Mouse (Mus musculus): ENCODE data around the gene Soga3. TPM values are rescaled to one million over a fixed set of nuclear protein-coding genes. Genes with fewer than 3 reads are reported as not detected.

Soga3 gene
- total and polyA plus RNA-seq, 3 experiments: not detected

DNA sequence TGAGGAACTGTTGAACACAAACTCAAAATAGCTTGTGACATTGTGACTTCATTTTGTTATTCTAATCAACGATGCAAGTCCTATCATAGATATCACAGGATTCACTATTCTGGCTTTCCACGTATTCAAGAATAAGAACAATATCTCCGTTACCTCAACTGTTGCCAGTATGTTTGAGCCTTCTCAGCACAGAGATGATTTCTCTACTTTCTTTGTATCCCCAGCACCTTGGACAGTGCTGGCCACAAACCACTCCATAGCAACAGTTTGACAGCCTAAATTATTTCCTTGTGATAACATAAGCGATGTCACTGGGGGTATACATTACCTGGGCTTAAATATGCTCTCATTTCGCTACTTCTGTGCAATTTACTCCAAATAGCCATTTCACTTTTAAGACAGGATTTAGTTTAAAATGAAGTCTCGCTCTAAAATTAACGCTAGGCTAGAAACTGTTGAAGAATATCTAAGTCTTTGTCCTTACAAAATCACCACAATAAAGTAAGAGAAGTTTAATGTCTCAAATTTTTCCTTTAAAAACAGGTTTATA, 1.0 kb upstream of the Soga3 start:
- no peak for DNase-seq (ENCODE audit: extremely low read depth)
- no peak overlapping the region for H3K27ac ChIP-seq (ENCODE audit: insufficient read depth, low read depth)
- peaks cover 8% of the 10 kb centered on the region for H3K9me3 ChIP-seq (replicated peaks; ENCODE audit: low read length)
- no peaks in the 10 kb centered on the region for H3K27me3 ChIP-seq (replicated peaks)
- H3K79me2 ChIP-seq (replicated peaks; ENCODE audit: control insufficient read depth, extremely low read depth, insufficient read depth, poor library complexity, severe bottlenecking): no peaks in the 10 kb centered on the region
- in situ Hi-C loops (cut with MboI; ENCODE audit: low pct_ligation_motif_present, low pct_unique_long_range_greater_than_20kb, low sequenced_read_pairs): no loop called here
- no peaks in the 10 kb centered on the region for H3K36me3 ChIP-seq (replicated peaks in 1 of 2; ENCODE audit: control insufficient read depth in 1 of 2, insufficient read depth in 1 of 2, low read length in 1 of 2)
- no peak overlapping the region for H3K9ac ChIP-seq (ENCODE audit: insufficient read depth, low read depth)
- no peaks in the 10 kb centered on the region for H3K4me1 ChIP-seq (ENCODE audit: control insufficient read depth in 1 of 2, insufficient read depth in 2 of 2)
- H3K4me3 ChIP-seq (replicated peaks in 1 of 3; ENCODE audit: low read depth in 2 of 3, low read length in 2 of 3, poor library complexity in 1 of 3): no peak overlapping the region
- dilution Hi-C loops (cut with MboI; ENCODE audit: extremely low pct_ligation_motif_present, extremely low pct_unique_long_range_greater_than_20kb, low sequenced_read_pairs): no loop called here
- H3K4me2 ChIP-seq (ENCODE audit: insufficient read depth, low read depth, poor library complexity, severe bottlenecking): no peak overlapping the region
- TF ChIP-seq ZC3H11A (IDR thresholded peaks at IDR 0.05; ENCODE audit: low read depth, low read length) (no peak), JUN (IDR thresholded peaks at IDR 0.05; ENCODE audit: insufficient read depth, low read depth, low read length) (no peak), RCOR1 (conservative IDR thresholded peaks at IDR 0.05; ENCODE audit: low read depth, low read length) (no peak), TCF12 (IDR thresholded peaks at IDR 0.05; ENCODE audit: low read depth, low read length) (no peak), CHD1 (IDR thresholded peaks at IDR 0.05; ENCODE audit: low read depth, low read length) (no peak), MAFK (IDR thresholded peaks at IDR 0.05; ENCODE audit: insufficient replicate concordance, low read length) (no peak), RAD21 (IDR thresholded peaks at IDR 0.05; ENCODE audit: low read depth, low read length) (no peak), ZMIZ1 (IDR thresholded peaks at IDR 0.05; ENCODE audit: low read depth, low read length) (no peak), KAT2A (IDR thresholded peaks at IDR 0.05; ENCODE audit: insufficient replicate concordance, low read length) (no peak), IRF4 (IDR thresholded peaks at IDR 0.05; ENCODE audit: low read depth, low read length) (no peak), CHD2 (IDR thresholded peaks at IDR 0.05; ENCODE audit: low read length) (no peak), TBP (conservative IDR thresholded peaks at IDR 0.05; ENCODE audit: low read depth, low read length) (no peak), ETS1 (conservative IDR thresholded peaks at IDR 0.05; ENCODE audit: low read depth, low read length) (no peak), POLR2A (IDR thresholded peaks at IDR 0.05; ENCODE audit: low read depth, low read length) (no peak)

DNA sequence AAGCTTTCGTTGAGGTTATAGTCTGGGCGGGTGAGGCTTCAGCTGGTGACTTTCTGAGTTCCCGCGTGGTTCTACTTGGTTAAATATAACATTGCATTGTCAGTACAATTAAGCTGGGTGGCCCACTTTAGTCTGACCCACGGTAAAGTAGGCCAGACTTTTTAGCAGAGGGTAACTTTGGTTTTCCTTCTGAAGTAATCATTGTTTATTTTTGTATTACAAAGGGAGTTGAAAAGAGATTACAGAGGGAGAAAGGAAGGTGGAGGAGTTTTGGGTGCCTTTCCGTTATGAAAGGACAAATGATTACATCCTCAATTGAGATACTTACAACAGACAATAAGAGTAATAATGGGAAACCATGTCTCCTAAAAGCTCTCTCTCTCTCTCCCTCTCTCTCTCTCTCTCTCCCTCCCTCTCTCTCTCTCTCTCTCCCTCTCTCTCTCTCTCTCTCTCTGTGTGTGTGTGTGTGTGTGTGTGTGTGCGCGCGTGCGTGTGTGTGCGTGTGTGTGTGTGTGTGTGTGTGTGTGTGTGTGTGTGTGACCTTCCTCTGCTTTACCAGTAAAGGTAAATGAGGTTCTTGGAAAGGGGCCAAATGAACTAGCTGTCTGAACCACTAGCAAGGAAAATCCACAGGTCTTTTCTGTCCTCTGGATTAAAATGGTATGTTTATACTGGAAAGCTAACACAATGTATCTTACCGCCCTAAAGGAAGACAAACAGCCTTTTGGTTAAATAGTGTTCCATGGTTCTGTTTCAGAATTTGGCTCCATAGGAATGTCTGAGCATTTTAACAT, 1.2 kb downstream of the Soga3 start:
- in situ Hi-C loops (cut with MboI; ENCODE audit: low pct_ligation_motif_present, low pct_unique_long_range_greater_than_20kb, low sequenced_read_pairs) (no loop called here), dilution Hi-C loops (cut with MboI; ENCODE audit: extremely low pct_ligation_motif_present, extremely low pct_unique_long_range_greater_than_20kb, low sequenced_read_pairs) (no loop called here)
- Histone ChIP-seq H3K4me1 (ENCODE audit: control insufficient read depth in 1 of 2, insufficient read depth in 2 of 2) (no peaks in the 10 kb centered on the region), H3K27ac (ENCODE audit: insufficient read depth, low read depth) (no peak overlapping the region), H3K79me2 (replicated peaks; ENCODE audit: control insufficient read depth, extremely low read depth, insufficient read depth, poor library complexity, severe bottlenecking) (no peaks in the 10 kb centered on the region), H3K27me3 (replicated peaks) (no peaks in the 10 kb centered on the region), H3K9ac (ENCODE audit: insufficient read depth, low read depth) (no peak overlapping the region), H3K4me2 (ENCODE audit: insufficient read depth, low read depth, poor library complexity, severe bottlenecking) (no peak overlapping the region), H3K36me3 (replicated peaks in 1 of 2; ENCODE audit: control insufficient read depth in 1 of 2, insufficient read depth in 1 of 2, low read length in 1 of 2) (no peaks in the 10 kb centered on the region), H3K9me3 (replicated peaks; ENCODE audit: low read length) (peaks cover 9% of the 10 kb centered on the region), H3K4me3 (replicated peaks in 1 of 3; ENCODE audit: low read depth in 2 of 3, low read length in 2 of 3, poor library complexity in 1 of 3) (no peak overlapping the region)
- no peak for DNase-seq (ENCODE audit: extremely low read depth)
- TF ChIP-seq USF2 (conservative IDR thresholded peaks at IDR 0.05; ENCODE audit: low read depth, low read length) (no peak), CHD1 (IDR thresholded peaks at IDR 0.05; ENCODE audit: low read depth, low read length) (no peak), USF1 (IDR thresholded peaks at IDR 0.05; ENCODE audit: low read depth, low read length) (no peak), E2F4 (IDR thresholded peaks at IDR 0.05; ENCODE audit: insufficient replicate concordance, low read depth, low read length) (no peak), KAT2A (IDR thresholded peaks at IDR 0.05; ENCODE audit: insufficient replicate concordance, low read length) (no peak), POLR2AphosphoS2 (IDR thresholded peaks at IDR 0.05; ENCODE audit: low read depth, low read length) (no peak)
